Mouse (Mus musculus) embryonic fibroblast, embryonic 13.5 days (primary cell): ENCODE measurements around the gene Cd163.
A peak's percentile ranks its signal among the peaks of the same experiment; 100 is the strongest.

Experiments used
- CTCF ChIP-seq: IDR thresholded peaks from 2 replicates; pipeline ENCODE4 v1.5.1; 2011; ENCODE audit warnings: mild to moderate bottlenecking, control low read depth, low read length, moderate library complexity, borderline replicate concordance; ENCODE audit not compliant: insufficient read depth
- POLR2A ChIP-seq: IDR thresholded peaks from 2 replicates; pipeline ENCODE4 v1.6.1; 2011; ENCODE audit warnings: low read depth, mild to moderate bottlenecking, control low read depth, low read length, moderate library complexity

DNA sequence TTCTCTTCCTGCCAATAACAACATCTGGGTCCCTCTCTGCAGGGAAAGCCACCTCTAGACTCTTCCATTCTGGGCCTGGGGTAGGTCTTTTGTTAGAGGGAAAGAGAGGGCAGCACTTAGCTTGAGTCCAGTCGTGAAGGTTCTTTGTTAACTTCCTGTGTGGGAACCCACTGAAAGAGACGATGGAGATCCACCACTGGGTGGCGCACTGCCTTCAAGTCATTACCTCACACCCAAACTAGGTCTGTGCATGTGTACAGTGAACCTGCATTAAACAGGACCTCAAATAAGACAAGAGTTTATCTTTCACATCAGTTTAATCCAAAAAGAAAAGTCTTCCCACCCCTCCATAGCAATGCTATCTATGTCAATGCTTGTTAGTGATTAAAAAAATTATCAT, 41.8 kb upstream of the Cd163 start:
- no peak for TF ChIP-seq POLR2A
- TF ChIP-seq CTCF, result peak; percentile 76
